Mouse (Mus musculus) testis, adult 2 months (tissue): ENCODE results near the gene Ankrd13a. TPM values are rescaled to one million over a fixed set of nuclear protein-coding genes. Genes with fewer than 3 reads are reported as not detected.

ENCODE experiments used
- H3K27ac ChIP-seq: fragments of 200-500 bp; 2 replicates; pipeline ENCODE4 v1.5.1; 2012; ENCODE audit warnings: low read depth, low read length; ENCODE audit not compliant: control insufficient read depth, insufficient read depth
- H3K27me3 ChIP-seq: fragments of 200-500 bp; 2 replicates; pipeline ENCODE4 v1.6.1; 2012; ENCODE audit warnings: mild to moderate bottlenecking, low read length, moderate library complexity; ENCODE audit not compliant: control insufficient read depth, insufficient read depth
- H3K36me3 ChIP-seq: fragments of 200-500 bp; 2 replicates; pipeline ENCODE4 v1.6.1; 2012; ENCODE audit warnings: mild to moderate bottlenecking, low read length; ENCODE audit not compliant: control insufficient read depth, insufficient read depth
- H3K4me1 ChIP-seq: fragments of 200-500 bp; 2 replicates; pipeline ENCODE4 v1.6.1; 2012; ENCODE audit warnings: low read length; ENCODE audit not compliant: control insufficient read depth, insufficient read depth
- H3K4me3 ChIP-seq: fragments of 200-500 bp; 2 replicates; pipeline ENCODE4 v1.5.1; 2012; ENCODE audit warnings: low read depth, mild to moderate bottlenecking, low read length, moderate library complexity, mixed read lengths; ENCODE audit not compliant: control insufficient read depth
- CTCF ChIP-seq: fragments of 200-500 bp; IDR thresholded peaks from 2 replicates; pipeline ENCODE4 v1.5.1; 2012; ENCODE audit warnings: low read depth, mild to moderate bottlenecking, inconsistent platforms, low read length, moderate library complexity; ENCODE audit not compliant: control insufficient read depth, insufficient read depth, insufficient replicate concordance
- POLR2A ChIP-seq: fragments of 200-500 bp; IDR thresholded peaks from 2 replicates; pipeline ENCODE4 v1.6.1; 2012; ENCODE audit warnings: low read depth, mild to moderate bottlenecking, inconsistent platforms, low read length, moderate library complexity; ENCODE audit not compliant: control insufficient read depth
- polyA plus RNA-seq: library from polyadenylated mRNA; depleted of rRNA; stranded (reverse); fragments of >200 nt; gene quantifications from 2 replicates; pipeline ENCODE4 v1.2.3, GENCODE M21; 2012

Gene Ankrd13a
- polyA plus RNA-seq, 1 experiment: 167 TPM

DNA sequence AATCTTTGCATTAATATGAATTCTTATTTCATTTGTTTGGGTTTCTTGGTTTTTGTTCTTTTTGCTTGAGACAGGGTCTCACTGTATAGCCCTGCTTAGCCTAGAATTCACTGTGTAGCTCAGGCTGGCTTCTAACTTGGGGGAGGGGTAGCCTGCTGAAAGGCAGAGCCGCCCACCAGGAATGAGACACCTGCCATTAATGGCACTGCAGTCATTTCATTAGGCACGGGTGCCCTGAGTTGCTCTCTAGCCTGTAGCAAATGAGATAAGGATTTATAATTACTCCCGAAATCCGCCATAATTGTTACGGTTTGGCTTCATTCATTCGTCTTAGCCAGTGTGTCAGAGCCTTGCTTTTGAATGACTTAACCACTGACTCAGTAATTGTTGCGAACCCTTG is 1.7 kb downstream of the Ankrd13a start:
- no peaks in the 10 kb centered on the region for H3K27me3 ChIP-seq
- H3K27ac ChIP-seq: no peak overlapping the region
- H3K4me1 ChIP-seq: peaks cover 21% of the 10 kb centered on the region
- TF ChIP-seq CTCF: no peak
- TF ChIP-seq POLR2A: no peak
- peak overlapping the region; percentile 92 for H3K4me3 ChIP-seq
- no peaks in the 10 kb centered on the region for H3K36me3 ChIP-seq

DNA sequence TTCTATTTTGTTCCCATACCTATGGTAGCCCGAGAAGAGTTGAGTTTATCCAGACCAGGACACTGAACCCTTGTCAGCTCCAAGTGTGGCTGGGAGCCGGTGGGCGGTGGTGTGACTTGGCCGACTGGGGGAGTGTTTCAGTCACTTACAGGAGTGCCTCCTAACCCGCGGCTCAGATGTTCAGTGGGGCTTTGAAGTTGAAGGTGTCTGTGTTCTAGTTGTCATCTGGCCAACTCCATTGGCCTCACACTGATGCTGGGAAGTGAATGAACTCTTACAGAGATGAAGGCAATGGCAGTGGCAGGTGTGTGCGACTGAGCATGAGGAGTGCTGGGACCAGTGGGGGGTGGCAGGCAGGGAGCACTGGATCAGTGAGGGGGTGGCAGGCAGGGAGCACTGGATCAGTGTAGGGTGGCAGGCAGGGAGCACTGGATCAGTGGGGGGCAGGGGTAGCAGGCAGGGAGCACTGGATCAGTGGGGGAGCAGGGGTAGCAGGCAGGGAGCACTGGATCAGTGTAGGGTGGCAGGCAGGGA is 5.5 kb downstream of the Ankrd13a start:
- no peak for TF ChIP-seq CTCF
- TF ChIP-seq POLR2A: no peak
- H3K36me3 ChIP-seq: no peaks in the 10 kb centered on the region
- no peak overlapping the region for H3K27ac ChIP-seq
- H3K4me1 ChIP-seq: peaks cover 22% of the 10 kb centered on the region
- H3K4me3 ChIP-seq: no peak overlapping the region
- no peaks in the 10 kb centered on the region for H3K27me3 ChIP-seq

GRCm38 (mm10) chr5:114780912-114781311 is 6.4 kb downstream of the Ankrd13a start:
- H3K27ac ChIP-seq: no peak overlapping the region
- TF ChIP-seq POLR2A (no peak), CTCF (no peak)
- H3K36me3 ChIP-seq: no peaks in the 10 kb centered on the region
- no peak overlapping the region for H3K4me3 ChIP-seq
- H3K4me1 ChIP-seq: peaks cover 20% of the 10 kb centered on the region
- H3K27me3 ChIP-seq: no peaks in the 10 kb centered on the region

DNA sequence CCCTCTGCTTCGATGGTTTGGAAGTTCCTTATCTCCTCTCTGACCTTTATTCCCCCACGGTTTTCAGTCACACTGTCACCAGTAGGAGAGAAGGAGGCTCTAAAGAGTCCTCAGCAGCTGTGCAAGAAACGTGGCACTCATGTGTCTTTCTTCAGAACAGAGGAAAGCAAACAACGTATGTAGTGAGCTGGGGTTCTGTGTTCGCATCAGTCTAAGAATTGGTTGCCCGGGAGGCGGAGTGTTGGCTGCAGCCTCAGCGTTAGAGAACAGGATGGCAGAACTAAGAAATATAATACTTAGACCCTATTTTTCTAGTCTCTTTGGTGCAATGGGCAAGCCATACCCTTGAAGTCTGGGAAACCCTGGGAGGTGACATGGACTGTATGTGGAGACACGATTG is 8.5 kb downstream of the Ankrd13a start:
- TF ChIP-seq POLR2A: no peak
- TF ChIP-seq CTCF: no peak
- H3K4me3 ChIP-seq: no peak overlapping the region
- peaks cover 13% of the 10 kb centered on the region for H3K4me1 ChIP-seq
- no peaks in the 10 kb centered on the region for H3K36me3 ChIP-seq
- no peaks in the 10 kb centered on the region for H3K27me3 ChIP-seq
- H3K27ac ChIP-seq: no peak overlapping the region

GRCm38 (mm10) chr5:114783405-114784163 is 9.1 kb downstream of the Ankrd13a start:
- Histone ChIP-seq H3K4me3 (no peak overlapping the region), H3K36me3 (no peaks in the 10 kb centered on the region), H3K27ac (no peak overlapping the region), H3K27me3 (no peaks in the 10 kb centered on the region), H3K4me1 (peaks cover 13% of the 10 kb centered on the region)
- no peak for TF ChIP-seq CTCF
- no peak for TF ChIP-seq POLR2A

DNA sequence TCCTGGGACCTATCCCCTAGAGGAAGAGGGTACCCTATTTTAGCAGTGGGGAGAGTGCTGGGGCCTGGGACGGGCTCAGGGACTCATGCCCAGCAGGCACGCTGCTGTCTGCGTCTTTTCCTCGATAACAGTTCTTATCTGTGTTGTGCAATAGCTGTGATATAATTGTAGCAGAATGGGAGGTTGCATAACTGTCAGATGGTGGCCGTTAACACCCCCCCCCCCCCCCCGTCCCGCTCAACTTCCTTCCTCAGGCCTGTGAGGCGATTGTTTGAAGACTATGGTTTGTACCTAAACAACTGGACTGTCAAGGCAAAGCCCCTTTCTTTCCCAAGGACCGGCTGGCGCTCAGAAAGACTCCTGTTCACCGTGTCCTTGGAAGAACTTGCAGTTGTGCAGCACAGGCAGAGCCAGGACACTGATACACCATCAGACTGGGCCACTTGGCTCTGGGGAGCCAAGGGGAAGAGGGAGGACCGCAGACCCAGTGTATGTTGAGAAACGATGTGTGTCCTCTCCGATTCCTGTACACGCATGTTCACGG is 10.2 kb downstream of the Ankrd13a start:
- no peak for TF ChIP-seq CTCF
- TF ChIP-seq POLR2A: no peak
- no peaks in the 10 kb centered on the region for H3K36me3 ChIP-seq
- no peak overlapping the region for H3K4me3 ChIP-seq
- H3K27ac ChIP-seq: peak overlapping the region; percentile 41
- peaks cover 11% of the 10 kb centered on the region for H3K4me1 ChIP-seq
- no peaks in the 10 kb centered on the region for H3K27me3 ChIP-seq

DNA sequence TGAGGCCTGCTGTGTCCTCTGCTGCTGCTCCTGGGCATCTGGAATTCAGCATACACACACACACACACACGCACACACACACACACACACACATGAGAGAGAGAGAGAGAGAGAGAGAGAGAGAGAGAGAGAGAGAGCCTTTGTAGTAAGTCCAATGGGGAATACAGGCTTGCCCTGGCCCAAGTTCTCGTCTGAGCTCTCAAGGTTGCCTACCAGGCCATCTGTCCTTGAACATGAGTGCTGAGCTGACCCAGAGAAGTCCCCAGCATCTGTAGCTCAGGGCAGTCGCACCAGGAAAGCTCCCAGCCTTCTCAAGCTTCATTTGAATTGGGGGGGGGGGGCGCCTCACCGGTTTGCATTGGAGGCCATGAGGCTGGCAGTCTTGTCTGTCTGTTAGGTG is 10.7 kb downstream of the Ankrd13a start:
- H3K4me3 ChIP-seq: no peak overlapping the region
- H3K36me3 ChIP-seq: no peaks in the 10 kb centered on the region
- TF ChIP-seq CTCF (no peak), POLR2A (no peak)
- peak overlapping the region; percentile 41 for H3K27ac ChIP-seq
- no peaks in the 10 kb centered on the region for H3K27me3 ChIP-seq
- H3K4me1 ChIP-seq: peaks cover 11% of the 10 kb centered on the region
